Mouse (Mus musculus) heart, embryonic 15.5 days (tissue): ENCODE data around the gene Frem1. TPM values are rescaled to one million over a fixed set of nuclear protein-coding genes. Genes with fewer than 3 reads are reported as not detected.

Experiments used
- ATAC-seq: fragments of 200-750 bp; cut with Nextera tagmentation; replicated peaks from 2 replicates; pipeline ENCODE4 v1.8.0; 2017; ENCODE audit warnings: low read depth, moderate TSS enrichment; ENCODE audit not compliant: insufficient number of reproducible peaks, insufficient read depth, low FRiP score
- H3K27ac ChIP-seq: fragments of 300-500 bp; sonication (generic); 2 replicates; pipeline ENCODE4 v1.5.1; 2015; ENCODE audit warnings: mild to moderate bottlenecking, inconsistent platforms
- H3K27me3 ChIP-seq: fragments of 300-500 bp; sonication (generic); 2 replicates; pipeline ENCODE4 v1.6.1; 2015; ENCODE audit warnings: inconsistent platforms
- H3K36me3 ChIP-seq: fragments of 300-500 bp; sonication (generic); 2 replicates; pipeline ENCODE4 v1.6.1; 2015; ENCODE audit warnings: mild to moderate bottlenecking, inconsistent platforms
- H3K4me1 ChIP-seq: fragments of 300-500 bp; sonication (generic); replicated peaks from 2 replicates; pipeline ENCODE4 v1.6.1; 2015; ENCODE audit warnings: inconsistent platforms
- H3K4me2 ChIP-seq: fragments of 300-500 bp; sonication (generic); 2 replicates; pipeline ENCODE4 v1.6.1; 2015; ENCODE audit warnings: inconsistent platforms, mild to moderate bottlenecking, moderate library complexity
- H3K4me3 ChIP-seq: fragments of 300-500 bp; sonication (generic); 2 replicates; pipeline ENCODE4 v1.5.1; 2015; ENCODE audit warnings: mild to moderate bottlenecking, inconsistent platforms
- H3K9ac ChIP-seq: fragments of 300-500 bp; sonication (generic); 2 replicates; pipeline ENCODE4 v1.6.1; 2015; ENCODE audit warnings: mild to moderate bottlenecking, inconsistent platforms
- H3K9me3 ChIP-seq: fragments of 300-500 bp; sonication (generic); replicated peaks from 2 replicates; pipeline ENCODE4 v1.6.1; 2016; ENCODE audit warnings: inconsistent platforms
- WGBS: fragments of 180-500 bp; shearing (Covaris S2); methylation state at CpG from one replicate; pipeline ENCODE4 v1.1.7; 2015; ENCODE audit warnings: mixed read lengths; 5-methylcytosine and 5-hydroxymethylcytosine counted together
- polyA plus RNA-seq: library from polyadenylated mRNA; unstranded; fragments of >200 nt; fragmentation: Nextera tagmentation; extraction: Ambion mirVana; gene quantifications from 2 replicates; pipeline ENCODE4 v1.2.1, GENCODE M21; 2015

Frem1 gene
- 3.5 and 4.4 TPM in 2 replicates for polyA plus RNA-seq

DNA sequence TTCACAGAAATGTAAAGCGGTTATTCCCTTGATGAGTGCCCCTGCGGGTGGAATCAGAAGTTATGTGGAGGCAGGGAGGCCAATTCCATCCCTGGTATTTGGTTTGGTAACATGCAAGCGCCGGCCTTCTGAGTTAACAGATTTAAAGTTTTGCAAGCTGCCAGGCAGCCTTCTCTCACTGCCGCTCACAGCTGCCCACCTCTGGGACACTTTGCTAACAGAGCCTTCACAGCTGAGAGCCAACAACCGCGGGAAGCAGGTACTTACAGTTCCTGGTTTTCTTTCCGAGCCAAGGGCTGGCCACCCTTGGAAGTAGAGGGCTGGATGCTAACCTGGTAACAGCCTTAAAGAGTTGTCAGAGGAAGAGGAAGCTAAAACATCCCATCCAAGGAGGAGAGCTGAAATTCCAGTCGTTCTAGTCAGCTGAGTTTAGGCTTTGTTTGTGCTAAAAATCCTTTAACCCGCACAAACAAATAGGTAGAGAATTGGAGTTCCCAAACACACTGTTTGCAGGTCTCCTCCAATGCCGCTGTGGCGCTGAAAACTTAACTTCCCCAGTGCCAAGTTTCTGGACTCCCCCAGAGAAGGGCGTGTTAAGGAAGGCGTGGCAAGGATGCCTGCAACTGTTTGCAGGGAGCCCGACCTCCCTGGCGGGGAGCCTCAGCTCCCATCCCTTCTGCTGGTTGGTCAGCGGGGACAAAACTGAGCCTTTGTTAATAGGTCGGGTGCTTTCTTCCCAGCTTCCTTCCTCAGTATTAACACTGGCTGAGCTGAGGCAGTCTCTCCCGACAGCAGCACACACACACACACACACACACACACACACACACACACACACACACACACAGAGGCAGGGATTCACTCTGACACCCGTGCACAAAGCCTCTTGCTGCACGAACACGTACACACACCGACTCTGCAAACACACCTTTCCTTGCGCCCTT is at the start of gene Frem1:
Frem1 (minus strand) TSS at position 706 of the 944 bp plus-strand sequence.
- peak within 1 kb of the TSS; percentile 59 for H3K4me2 ChIP-seq
- no peaks in the 10 kb centered on the region for H3K36me3 ChIP-seq
- no peaks in the 10 kb centered on the region for H3K9me3 ChIP-seq
- peak within 1 kb of the TSS; percentile 44 for H3K4me3 ChIP-seq
- H3K9ac ChIP-seq: peak within 1 kb of the TSS; percentile 26; the same call in 1 of the 2 replicates
- H3K4me1 ChIP-seq: peaks cover 43% of the 10 kb centered on the region
- WGBS: 4% methylated on average over 24 of the region's 24 CpGs
- no peaks in the 10 kb centered on the region for H3K27me3 ChIP-seq
- peak within 1 kb of the TSS; percentile 12 for H3K27ac ChIP-seq
- peak; percentile 77 for ATAC-seq

DNA sequence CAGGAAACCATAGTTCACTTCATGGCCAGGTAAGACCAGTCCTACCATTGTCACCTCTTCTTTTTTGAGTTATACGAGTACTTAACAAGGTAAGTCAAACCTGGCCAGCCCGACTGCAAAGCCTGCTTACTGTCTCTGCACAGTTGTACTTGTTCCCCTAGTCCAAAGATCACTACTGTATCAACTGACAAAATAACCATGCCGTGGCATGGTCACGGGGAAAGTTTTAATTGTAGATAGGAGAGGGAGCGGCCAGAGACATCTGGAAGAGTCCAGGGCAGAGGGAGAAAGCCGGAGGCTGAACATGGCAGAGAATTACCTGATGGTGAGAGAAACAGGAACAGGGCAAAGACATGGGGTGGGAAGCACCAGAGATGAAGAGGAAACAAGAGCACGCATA is 46.9 kb upstream of the Frem1 start:
- 85% methylated on average over 7 of the region's 7 CpGs for WGBS
- Histone ChIP-seq H3K4me2 (no peak overlapping the region), H3K4me3 (no peak overlapping the region), H3K27me3 (no peaks in the 10 kb centered on the region), H3K4me1 (peaks cover 8% of the 10 kb centered on the region), H3K27ac (no peak overlapping the region), H3K9ac (no peak overlapping the region), H3K36me3 (no peaks in the 10 kb centered on the region), H3K9me3 (no peaks in the 10 kb centered on the region)
- ATAC-seq: no peak

DNA sequence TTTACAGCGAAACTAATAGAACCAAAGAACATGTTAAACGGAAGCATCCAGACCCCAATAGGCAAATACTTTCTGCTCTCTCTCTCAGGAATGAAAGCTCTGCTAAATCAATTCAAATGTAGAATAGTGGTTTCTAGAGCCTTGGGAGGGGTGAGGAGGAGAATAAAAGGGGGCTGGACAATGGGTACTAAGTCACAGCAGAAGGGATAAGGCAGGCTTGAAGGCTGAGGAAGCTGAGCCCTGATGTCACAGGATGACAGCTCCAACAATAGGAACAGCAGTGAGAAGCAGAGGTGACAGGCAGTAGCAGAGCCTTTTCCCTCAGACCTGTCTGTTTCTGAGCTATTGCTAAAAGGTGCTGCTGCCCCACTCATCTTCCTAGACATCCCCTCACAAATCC is 41.8 kb upstream of the Frem1 start:
- H3K9ac ChIP-seq: no peak overlapping the region
- no peak overlapping the region for H3K4me2 ChIP-seq
- H3K27me3 ChIP-seq: no peaks in the 10 kb centered on the region
- 86% methylated on average over 2 of the region's 2 CpGs for WGBS
- H3K4me3 ChIP-seq: no peak overlapping the region
- H3K36me3 ChIP-seq: no peaks in the 10 kb centered on the region
- ATAC-seq: no peak
- H3K9me3 ChIP-seq: no peaks in the 10 kb centered on the region
- no peak overlapping the region for H3K27ac ChIP-seq
- peaks cover 15% of the 10 kb centered on the region for H3K4me1 ChIP-seq

DNA sequence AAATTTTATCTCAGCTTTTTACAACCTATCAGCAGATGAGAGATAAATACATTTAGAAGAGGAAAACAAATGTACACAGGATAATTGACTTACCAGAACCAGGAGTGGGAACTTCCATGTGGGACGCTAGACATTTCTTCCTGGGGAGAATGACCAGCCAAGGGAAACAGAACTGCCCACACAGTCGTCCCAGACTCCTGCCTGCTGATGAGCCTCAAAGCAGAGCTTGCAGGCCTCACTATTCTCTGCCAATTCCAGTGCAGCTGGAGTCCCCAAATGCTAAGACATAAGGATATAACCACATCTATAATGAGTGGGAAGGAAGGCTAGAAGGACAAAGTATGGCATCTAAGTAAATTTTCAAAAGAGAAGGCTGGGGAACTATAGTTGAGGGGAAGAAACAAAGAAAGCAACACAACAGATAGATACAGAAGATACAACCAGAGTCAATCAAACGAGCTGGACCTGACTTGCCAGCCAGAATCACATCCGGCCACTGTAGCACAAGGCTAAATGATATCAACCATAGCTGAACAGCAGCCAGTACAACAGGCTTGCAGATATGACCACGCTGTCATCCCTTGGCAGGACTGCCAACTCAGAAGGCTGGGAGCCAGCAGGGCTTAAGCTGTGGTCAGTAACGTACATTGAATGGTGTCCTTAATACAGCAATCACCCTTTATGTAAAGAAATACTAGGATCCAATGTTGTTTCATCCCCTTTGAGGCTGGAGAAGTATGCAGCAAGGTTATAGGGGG is 38.7 kb upstream of the Frem1 start:
- Histone ChIP-seq H3K27me3 (no peaks in the 10 kb centered on the region), H3K27ac (peak overlapping the region; percentile 54), H3K4me1 (peaks cover 11% of the 10 kb centered on the region; the same call in 1 of the 2 replicates), H3K4me3 (no peak overlapping the region), H3K4me2 (no peak overlapping the region), H3K9ac (no peak overlapping the region), H3K9me3 (no peaks in the 10 kb centered on the region), H3K36me3 (no peaks in the 10 kb centered on the region)
- 31% methylated on average over 6 of the region's 6 CpGs for WGBS
- ATAC-seq: peak; percentile 70; the same call in 1 of the 2 replicates

DNA sequence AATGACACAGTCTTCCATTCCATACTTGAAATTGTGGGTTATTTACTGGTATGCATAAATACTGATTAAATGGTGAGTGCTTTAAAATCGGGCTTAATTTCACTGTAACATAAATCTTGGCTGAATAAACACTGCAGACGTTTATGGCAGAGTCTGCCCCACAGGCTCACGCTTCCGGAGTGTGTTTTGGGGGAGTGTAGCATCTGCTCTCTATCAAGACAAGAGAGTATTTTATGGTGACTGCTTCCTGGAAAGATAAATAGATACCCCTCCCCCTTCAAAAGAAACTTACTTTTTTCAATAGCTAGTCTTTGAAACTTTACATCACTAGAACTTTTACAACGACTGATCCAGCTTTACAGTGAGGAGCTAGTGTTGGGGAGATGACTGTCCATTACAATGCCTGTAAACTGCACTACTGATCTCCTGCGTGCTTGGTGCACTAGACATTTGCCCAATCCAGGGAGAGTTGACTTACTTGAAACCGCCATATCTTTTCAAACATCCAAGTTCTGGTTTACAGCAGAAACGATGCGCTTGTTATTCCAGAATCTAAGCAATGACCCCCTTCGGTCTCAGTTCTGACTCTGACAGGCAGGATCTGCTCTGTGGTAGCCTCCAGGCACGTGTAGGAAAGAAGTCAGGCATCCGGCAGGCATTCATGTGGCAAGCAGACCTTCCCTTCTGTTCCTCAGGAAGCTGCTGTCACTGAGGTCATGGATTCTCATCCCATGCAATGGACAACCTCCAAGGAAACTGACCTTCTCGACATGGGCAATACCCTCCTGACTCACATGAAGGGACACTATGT is 28.4 kb upstream of the Frem1 start:
- Histone ChIP-seq H3K27me3 (no peaks in the 10 kb centered on the region), H3K4me3 (no peak overlapping the region), H3K36me3 (no peaks in the 10 kb centered on the region), H3K9me3 (no peaks in the 10 kb centered on the region), H3K4me1 (peaks cover 7% of the 10 kb centered on the region; the same call in 1 of the 2 replicates), H3K27ac (no peak overlapping the region), H3K4me2 (no peak overlapping the region), H3K9ac (no peak overlapping the region)
- 37% methylated on average over 13 of the region's 13 CpGs for WGBS
- no peak for ATAC-seq

DNA sequence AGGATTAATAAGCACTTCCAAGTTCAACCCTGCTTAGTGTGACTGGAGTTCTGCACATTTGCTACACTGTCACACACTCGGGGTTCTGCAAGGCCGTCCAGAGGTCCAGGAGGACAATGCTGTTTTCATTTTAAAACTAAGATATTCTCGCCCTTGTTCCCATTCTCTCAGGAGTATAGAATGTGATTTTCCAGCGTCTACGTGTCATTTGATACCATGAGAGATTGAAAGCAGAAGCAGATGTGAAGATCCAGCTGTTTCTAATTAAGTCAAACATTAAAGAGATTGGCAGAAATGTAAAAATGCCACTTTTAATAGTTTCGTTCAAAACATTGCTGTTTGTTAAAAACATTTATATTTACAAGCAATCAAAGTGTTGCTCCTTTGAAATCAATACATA is 12.1 kb upstream of the Frem1 start:
- Histone ChIP-seq H3K36me3 (no peaks in the 10 kb centered on the region), H3K4me1 (no peaks in the 10 kb centered on the region), H3K27ac (no peak overlapping the region), H3K9me3 (no peaks in the 10 kb centered on the region), H3K9ac (no peak overlapping the region), H3K4me2 (no peak overlapping the region), H3K4me3 (no peak overlapping the region), H3K27me3 (no peaks in the 10 kb centered on the region)
- no peak for ATAC-seq
- WGBS: 48% methylated on average over 6 of the region's 6 CpGs

DNA sequence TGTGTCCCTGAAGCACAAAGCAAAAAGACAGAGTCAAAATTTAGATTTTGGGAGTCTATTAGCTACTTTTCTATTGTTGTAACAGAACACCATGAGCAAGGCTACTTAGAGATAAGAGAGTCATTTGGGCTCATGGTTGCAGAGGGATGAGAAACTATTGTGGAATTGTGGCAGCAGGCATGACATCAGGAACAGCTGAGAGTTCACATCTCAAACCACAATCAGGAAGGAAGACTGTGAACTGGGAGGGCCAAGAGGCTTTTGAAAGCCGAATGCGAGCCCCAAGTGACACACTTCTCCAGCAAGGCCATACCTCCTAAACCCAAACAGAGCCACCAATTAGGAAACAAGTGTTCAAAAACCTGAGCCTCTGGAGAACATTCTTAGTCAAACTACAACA is 9.4 kb upstream of the Frem1 start:
- H3K27ac ChIP-seq: no peak overlapping the region
- H3K4me1 ChIP-seq: no peaks in the 10 kb centered on the region
- no peak overlapping the region for H3K9ac ChIP-seq
- H3K36me3 ChIP-seq: no peaks in the 10 kb centered on the region
- 55% methylated on average over 2 of the region's 2 CpGs for WGBS
- H3K9me3 ChIP-seq: no peaks in the 10 kb centered on the region
- no peak overlapping the region for H3K4me2 ChIP-seq
- no peak for ATAC-seq
- no peak overlapping the region for H3K4me3 ChIP-seq
- H3K27me3 ChIP-seq: no peaks in the 10 kb centered on the region

DNA sequence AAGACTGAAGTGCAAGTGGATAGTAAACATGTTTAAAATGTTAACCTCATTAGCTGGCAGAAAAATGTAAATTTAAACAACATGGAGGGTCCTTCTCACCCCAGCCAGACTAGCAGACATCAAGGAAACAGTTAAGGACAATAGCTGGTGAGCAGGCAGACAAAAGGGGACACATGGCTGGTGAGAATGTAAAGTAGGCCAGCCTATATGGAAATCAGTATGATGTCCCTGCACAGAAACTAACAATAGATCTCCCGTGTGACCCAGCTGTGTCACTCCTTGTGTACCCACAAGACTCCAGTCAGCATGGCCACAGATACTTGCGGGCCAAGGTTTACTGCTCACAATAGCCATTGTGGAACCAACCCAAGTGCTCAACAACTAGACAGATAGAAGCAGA is 6.5 kb upstream of the Frem1 start:
- no peak overlapping the region for H3K9ac ChIP-seq
- no peaks in the 10 kb centered on the region for H3K4me1 ChIP-seq
- no peak overlapping the region for H3K4me2 ChIP-seq
- no peaks in the 10 kb centered on the region for H3K36me3 ChIP-seq
- 66% methylated on average over 2 of the region's 2 CpGs for WGBS
- no peaks in the 10 kb centered on the region for H3K9me3 ChIP-seq
- H3K4me3 ChIP-seq: no peak overlapping the region
- no peak for ATAC-seq
- H3K27ac ChIP-seq: no peak overlapping the region
- no peaks in the 10 kb centered on the region for H3K27me3 ChIP-seq

DNA sequence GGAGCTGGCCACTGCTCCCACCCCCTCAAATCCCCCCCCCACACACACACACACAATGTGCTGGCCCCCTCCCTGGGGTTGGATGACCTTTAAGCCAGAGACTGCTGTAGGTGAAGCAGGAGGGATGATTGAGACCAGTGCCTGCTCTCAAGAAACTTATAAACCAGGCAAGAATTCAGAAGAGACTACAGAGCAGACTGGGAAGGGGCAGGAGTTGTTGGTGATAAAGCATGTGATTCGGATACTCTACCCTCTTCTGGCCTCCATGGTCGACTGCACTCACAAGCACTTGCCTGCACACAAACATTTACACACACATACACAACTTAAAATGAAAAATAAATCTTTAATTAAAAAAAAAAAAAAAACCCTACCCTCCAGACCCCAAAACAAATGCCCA is 6.0 kb upstream of the Frem1 start:
- no peak for ATAC-seq
- Histone ChIP-seq H3K36me3 (no peaks in the 10 kb centered on the region), H3K27ac (no peak overlapping the region), H3K4me1 (no peaks in the 10 kb centered on the region), H3K9ac (no peak overlapping the region), H3K4me3 (no peak overlapping the region), H3K9me3 (no peaks in the 10 kb centered on the region), H3K27me3 (no peaks in the 10 kb centered on the region), H3K4me2 (no peak overlapping the region)
- WGBS: 70% methylated on average over 2 of the region's 2 CpGs

DNA sequence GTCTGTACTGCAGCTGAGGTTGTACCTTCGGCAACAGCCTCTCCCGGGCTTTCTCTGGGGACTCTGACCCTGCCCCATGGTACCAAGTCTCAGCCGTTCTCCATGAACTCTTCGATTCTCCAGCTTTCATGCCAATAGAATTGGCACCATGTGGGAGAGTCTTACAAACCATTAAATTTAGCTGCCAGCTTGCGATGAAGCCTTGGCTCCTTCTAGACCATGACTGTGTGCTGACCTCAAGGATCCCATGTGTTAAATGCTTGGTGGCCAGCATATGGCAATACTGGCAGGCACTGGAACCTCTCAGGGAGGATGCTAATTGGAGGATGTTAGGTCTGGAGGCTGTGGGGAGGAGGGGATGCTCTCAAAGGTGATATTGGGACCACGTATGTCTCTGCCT is 4.4 kb upstream of the Frem1 start:
- H3K4me2 ChIP-seq: no peak overlapping the region
- no peak overlapping the region for H3K4me3 ChIP-seq
- 87% methylated on average over 6 of the region's 6 CpGs for WGBS
- no peaks in the 10 kb centered on the region for H3K27me3 ChIP-seq
- H3K9me3 ChIP-seq: no peaks in the 10 kb centered on the region
- no peaks in the 10 kb centered on the region for H3K36me3 ChIP-seq
- ATAC-seq: no peak
- H3K9ac ChIP-seq: no peak overlapping the region
- H3K27ac ChIP-seq: no peak overlapping the region
- peaks cover 10% of the 10 kb centered on the region; the same call in 1 of the 2 replicates for H3K4me1 ChIP-seq

DNA sequence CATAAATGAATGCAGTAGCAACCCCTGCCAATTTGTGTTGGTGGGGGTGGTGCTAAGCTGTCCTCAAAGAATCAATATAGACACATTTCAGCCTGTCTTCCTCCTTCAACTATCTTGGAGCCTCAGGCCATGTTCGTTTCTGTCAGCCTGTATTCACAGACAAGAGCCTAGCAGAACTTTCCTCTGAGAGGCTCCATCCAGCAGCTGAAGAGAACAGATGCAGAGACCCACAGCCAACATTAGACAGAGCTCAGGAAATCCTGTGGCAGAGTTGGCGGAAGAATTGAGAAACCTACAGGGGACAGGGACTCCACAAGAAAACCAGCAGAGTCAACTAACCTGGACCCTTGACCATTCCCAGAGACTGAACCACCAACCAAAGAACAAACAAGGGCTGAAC is 3.3 kb upstream of the Frem1 start:
- H3K4me3 ChIP-seq: no peak overlapping the region
- no peak for ATAC-seq
- no peaks in the 10 kb centered on the region for H3K36me3 ChIP-seq
- no peak overlapping the region for H3K27ac ChIP-seq
- no peaks in the 10 kb centered on the region for H3K9me3 ChIP-seq
- no peak overlapping the region for H3K9ac ChIP-seq
- peaks cover 19% of the 10 kb centered on the region for H3K4me1 ChIP-seq
- 64% methylated on average over 2 of the region's 2 CpGs for WGBS
- H3K4me2 ChIP-seq: no peak overlapping the region
- no peaks in the 10 kb centered on the region for H3K27me3 ChIP-seq
